ENCODE assay signal across 8 mouse cellular contexts in the genomic region with DNA sequence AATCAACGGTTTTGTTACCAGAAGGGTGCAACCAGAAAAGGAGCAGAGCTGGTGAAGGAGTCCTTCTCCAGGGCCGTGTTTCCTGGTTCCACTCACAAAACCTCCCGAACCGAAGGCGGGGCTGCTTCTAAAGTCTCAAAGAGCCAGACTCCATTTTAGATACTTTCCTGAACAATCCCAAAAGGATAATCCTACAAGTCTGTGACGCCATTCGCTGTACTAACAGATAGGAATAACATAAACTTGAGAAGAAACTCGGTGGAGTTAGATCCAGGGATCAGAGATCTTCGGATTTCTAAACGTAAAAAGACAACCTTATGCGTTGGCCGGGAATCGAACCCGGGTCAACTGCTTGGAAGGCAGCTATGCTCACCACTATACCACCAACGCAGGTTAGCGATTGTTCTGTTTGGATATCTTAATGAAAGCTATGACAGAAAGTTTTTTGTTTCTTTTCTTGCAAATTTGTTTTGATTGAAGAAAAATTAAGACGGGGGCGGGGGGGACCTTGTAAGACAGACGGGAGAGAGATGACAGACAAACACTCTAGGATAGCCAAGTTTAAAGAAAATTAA. TPM values are rescaled to one million over a fixed set of nuclear protein-coding genes. Genes with fewer than 3 reads are reported as not detected.
A peak's percentile ranks its signal among the peaks of the same experiment; 100 is the strongest.
DNase-seq lines count a peak whose midpoint lies in the region; ATAC-seq and TF ChIP-seq lines count a peak whose summit lies in the region.

No protein-coding gene starts in this region.

- H3K4me3 ChIP-seq in ES-Bruce4 (ENCODE audit: low read depth, low read length), result peak overlapping the region; percentile 98
- H3K4me3 ChIP-seq in forebrain, embryonic 13.5 days, result peak overlapping the region; percentile 65
- H3K4me3 ChIP-seq in liver, postnatal 0 days (ENCODE audit: low read depth, low read length), result peak overlapping the region; percentile 71
- H3K4me3 ChIP-seq in neural tube, embryonic 13.5 days, result peak overlapping the region; percentile 70

- peak overlapping the region; percentile 86 for H3K27ac ChIP-seq in ES-Bruce4 (ENCODE audit: insufficient read depth, low read length)
- H3K27ac ChIP-seq in forebrain, embryonic 13.5 days, result peak overlapping the region; percentile 85
- H3K27ac ChIP-seq in liver, postnatal 0 days (ENCODE audit: low read depth), result peak overlapping the region; percentile 94
- H3K27ac ChIP-seq in neural tube, embryonic 13.5 days (replicated peaks), result peak overlapping the region; percentile 88

- H3K36me3 ChIP-seq in ES-Bruce4 (ENCODE audit: control insufficient read depth, insufficient read depth, low read length, poor library complexity, severe bottlenecking), result no peaks in the 10 kb centered on the region
- H3K36me3 ChIP-seq in forebrain, embryonic 13.5 days (ENCODE audit: poor library complexity, severe bottlenecking), result no peaks in the 10 kb centered on the region
- H3K36me3 ChIP-seq in liver, postnatal 0 days (replicated peaks; ENCODE audit: insufficient read depth, low read length), result no peaks in the 10 kb centered on the region
- no peaks in the 10 kb centered on the region for H3K36me3 ChIP-seq in neural tube, embryonic 13.5 days

- TF ChIP-seq EP300 in ES-Bruce4 (IDR thresholded peaks at IDR 0.05; ENCODE audit: insufficient read depth, low read depth, low read length), result 0 out of 2 replicates have a peak, but pooled peaks have one; percentile 38
- no peak for TF ChIP-seq EP300 in liver, postnatal 0 days (IDR thresholded peaks at IDR 0.05; ENCODE audit: low read depth)

- no peaks in the 10 kb centered on the region for H3K27me3 ChIP-seq in ES-Bruce4 (ENCODE audit: control insufficient read depth, insufficient read depth, low read length, poor library complexity, severe bottlenecking)
- H3K27me3 ChIP-seq in forebrain, embryonic 13.5 days, result no peaks in the 10 kb centered on the region
- no peaks in the 10 kb centered on the region for H3K27me3 ChIP-seq in liver, postnatal 0 days (ENCODE audit: insufficient read depth, low read length)
- H3K27me3 ChIP-seq in neural tube, embryonic 13.5 days, result no peaks in the 10 kb centered on the region

- intact Hi-C loops in heart, postnatal 10 days (cut with DNase I), result loop anchor here (2.0 kb wide), 2 partner anchors 14 to 222 kb away; no protein-coding TSS in a partner anchor

- ATAC-seq in cerebellum, adult (ENCODE audit: insufficient number of reproducible peaks, low FRiP score, low TSS enrichment), result peak; percentile 2; the same call in 1 of the 2 replicates
- peak; percentile 83 for ATAC-seq in forebrain, embryonic 13.5 days
- peak; percentile 69 for ATAC-seq in liver, postnatal 0 days
- ATAC-seq in neural tube, embryonic 13.5 days (ENCODE audit: low read depth), result peak; percentile 85

- no peak for TF ChIP-seq POLR2A in ES-Bruce4 (IDR thresholded peaks at IDR 0.05; ENCODE audit: insufficient read depth, low read length)

- peak; percentile 91 to 92 for DNase-seq in heart, postnatal 10 days
- peak; percentile 92 for DNase-seq in layer of hippocampus, adult 11-12 months (ENCODE audit: low spot score)
- peak; percentile 88 for DNase-seq in liver, postnatal 0 days
- DNase-seq in telencephalon, adult 2 months (ENCODE audit: low read depth, low spot score), result peak; percentile 55

- H3K4me1 ChIP-seq in ES-Bruce4 (ENCODE audit: control insufficient read depth, insufficient read depth, low read length), result no peaks in the 10 kb centered on the region
- H3K4me1 ChIP-seq in forebrain, embryonic 13.5 days, result peaks cover 17% of the 10 kb centered on the region
- peaks cover 3% of the 10 kb centered on the region for H3K4me1 ChIP-seq in liver, postnatal 0 days (ENCODE audit: insufficient read depth)
- H3K4me1 ChIP-seq in neural tube, embryonic 13.5 days (replicated peaks), result peaks cover 18% of the 10 kb centered on the region

- WGBS in forebrain, embryonic 13.5 days, result under 1% methylated on average over 19 of the region's 19 CpGs
- 0% methylated on average over 19 of the region's 19 CpGs for WGBS in liver, postnatal 0 days (ENCODE audit: insufficient replicate concordance)
- 0% methylated on average over 19 of the region's 19 CpGs for WGBS in neural tube, embryonic 13.5 days

- TF ChIP-seq CTCF in ES-Bruce4 (IDR thresholded peaks at IDR 0.05; ENCODE audit: low read depth, low read length), result no peak
- TF ChIP-seq CTCF in liver, postnatal 0 days (IDR thresholded peaks at IDR 0.05; ENCODE audit: low read depth), result no peak

- peak overlapping the region; percentile 96 for H3K9ac ChIP-seq in ES-Bruce4 (ENCODE audit: low read depth, poor library complexity, severe bottlenecking)
- peak overlapping the region; percentile 75 for H3K9ac ChIP-seq in forebrain, embryonic 13.5 days
- H3K9ac ChIP-seq in liver, postnatal 0 days (replicated peaks), result peak overlapping the region; percentile 76
- peak overlapping the region; percentile 78 for H3K9ac ChIP-seq in neural tube, embryonic 13.5 days

- no peaks in the 10 kb centered on the region for H3K9me3 ChIP-seq in ES-Bruce4 (replicated peaks; ENCODE audit: control insufficient read depth, insufficient read depth, low read length, poor library complexity, severe bottlenecking)
- H3K9me3 ChIP-seq in forebrain, embryonic 13.5 days (replicated peaks), result no peaks in the 10 kb centered on the region
- no peaks in the 10 kb centered on the region for H3K9me3 ChIP-seq in liver, postnatal 0 days (ENCODE audit: low read length)
- H3K9me3 ChIP-seq in neural tube, embryonic 13.5 days, result no peaks in the 10 kb centered on the region

- H3K4me2 ChIP-seq in forebrain, embryonic 13.5 days, result peak overlapping the region; percentile 93
- H3K4me2 ChIP-seq in liver, postnatal 0 days (ENCODE audit: low read depth, low read length), result peak overlapping the region; percentile 78
- H3K4me2 ChIP-seq in neural tube, embryonic 13.5 days, result peak overlapping the region; percentile 99

RNA-seq across cellular contexts. Expression of a gene that starts 24.2 kb away (rescaled TPM):
- 0.88 and 1.2 TPM in 2 replicates for polyA plus RNA-seq in ES-Bruce4 (2011; ENCODE audit: insufficient read depth, insufficient read length, low read depth, missing spikeins)
- polyA plus RNA-seq in forebrain, embryonic 13.5 days (2015; fragmentation: Nextera tagmentation; extraction: Ambion mirVana), result 0.25 and 0.36 TPM in 2 replicates
- total RNA-seq in heart, postnatal 10 days (2021), result 100 to 1,000 TPM; 149 to 172 TPM
- 19.2 and 21.8 TPM in 2 replicates for polyA plus RNA-seq in liver, postnatal 0 days (2015; fragmentation: Nextera tagmentation; extraction: Ambion mirVana)
- polyA plus RNA-seq in neural tube, embryonic 13.5 days (2015; fragmentation: Nextera tagmentation; extraction: Ambion mirVana), result 1.0 and 1.4 TPM in 2 replicates

RNA-seq across cellular contexts. Expression of a gene that starts 48.7 kb away (rescaled TPM):
- polyA plus RNA-seq in ES-Bruce4 (2011; ENCODE audit: insufficient read depth, insufficient read length, low read depth, missing spikeins), result 4.6 TPM in 2 replicates
- polyA plus RNA-seq in forebrain, embryonic 13.5 days (2015; fragmentation: Nextera tagmentation; extraction: Ambion mirVana), result not detected in 2 replicates
- not detected for total RNA-seq in heart, postnatal 10 days (2021)
- not detected in 2 replicates for polyA plus RNA-seq in liver, postnatal 0 days (2015; fragmentation: Nextera tagmentation; extraction: Ambion mirVana)
- not detected in 2 replicates for polyA plus RNA-seq in neural tube, embryonic 13.5 days (2015; fragmentation: Nextera tagmentation; extraction: Ambion mirVana)

RNA-seq across cellular contexts. Expression of a gene that starts 57.0 kb away (rescaled TPM):
- 450 and 464 TPM in 2 replicates for polyA plus RNA-seq in ES-Bruce4 (2011; ENCODE audit: insufficient read depth, insufficient read length, low read depth, missing spikeins)
- 49.1 and 51.0 TPM in 2 replicates for polyA plus RNA-seq in forebrain, embryonic 13.5 days (2015; fragmentation: Nextera tagmentation; extraction: Ambion mirVana)
- 1,000 to 10,000 TPM in 1 of 2 experiments, 100 to 1,000 TPM in 1; 618 to 1,152 TPM for total RNA-seq in heart, postnatal 10 days (2021)
- 65.3 and 72.4 TPM in 2 replicates for polyA plus RNA-seq in liver, postnatal 0 days (2015; fragmentation: Nextera tagmentation; extraction: Ambion mirVana)
- 74.7 and 78.0 TPM in 2 replicates for polyA plus RNA-seq in neural tube, embryonic 13.5 days (2015; fragmentation: Nextera tagmentation; extraction: Ambion mirVana)

Comparison
In these comparisons a context has a peak if more than half of its experiments do, and no peak if none do; other contexts are left out.
1. Peak in every context shown above with its lines: DNase-seq, ATAC-seq, H3K4me3 ChIP-seq and H3K27ac ChIP-seq.
2. ATAC-seq: peak in every context shown above with its lines; median percentile 85 in neural tube, embryonic 13.5 days; 83 in forebrain, embryonic 13.5 days; 69 in liver, postnatal 0 days; 2 in cerebellum, adult.